Mouse (Mus musculus) fibroblast of lung, adult 2 months (primary cell): Measurements from ENCODE around the gene Ano9.

ENCODE experiments used
- DNase-seq: peaks from one replicate; pipeline ENCODE4 v3.0.0-alpha.2; 2011; ENCODE audit warnings: low read depth

The Ano9 gene

DNA sequence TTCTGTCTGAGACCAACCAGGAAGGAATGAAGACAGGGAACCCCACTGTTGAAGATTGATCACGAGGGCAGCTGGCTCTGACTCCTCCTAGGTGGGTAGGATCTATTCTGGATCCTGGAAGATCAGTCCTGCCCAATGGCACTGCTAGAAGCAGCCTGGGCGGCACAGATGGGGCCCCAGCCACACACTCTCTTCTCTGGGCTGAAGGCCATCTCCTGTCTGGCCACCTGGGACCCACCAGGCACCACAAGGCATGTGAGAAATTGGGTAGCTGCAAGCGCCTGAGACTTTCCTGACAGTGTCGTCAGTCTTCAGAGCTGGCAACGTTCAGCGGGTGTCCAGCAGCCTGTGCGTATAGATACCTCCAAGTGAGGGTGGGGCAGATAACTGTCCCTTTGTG, 55.1 kb downstream of the Ano9 start:
- no peak for DNase-seq

DNA sequence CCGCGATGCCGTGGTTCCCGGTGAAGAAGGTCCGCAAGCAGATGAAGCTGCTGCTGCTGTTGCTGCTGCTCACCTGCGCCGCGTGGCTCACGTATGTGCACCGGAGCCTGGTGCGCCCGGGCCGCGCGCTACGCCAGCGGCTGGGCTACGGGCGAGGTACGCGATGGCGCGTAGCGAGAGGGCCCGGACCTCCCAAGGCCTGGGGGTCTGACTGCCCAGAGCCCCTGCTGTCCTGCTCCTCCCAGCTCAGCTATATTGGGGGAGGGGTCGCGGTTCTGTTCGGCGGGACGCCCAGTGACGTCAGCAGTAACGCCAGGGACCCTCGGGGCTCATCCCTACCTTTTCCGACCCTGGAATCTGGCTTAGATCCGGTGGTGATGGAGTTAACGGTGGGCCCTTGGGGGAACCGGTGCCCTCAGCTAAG, 56.3 kb downstream of the Ano9 start:
- DNase-seq = no peak

DNA sequence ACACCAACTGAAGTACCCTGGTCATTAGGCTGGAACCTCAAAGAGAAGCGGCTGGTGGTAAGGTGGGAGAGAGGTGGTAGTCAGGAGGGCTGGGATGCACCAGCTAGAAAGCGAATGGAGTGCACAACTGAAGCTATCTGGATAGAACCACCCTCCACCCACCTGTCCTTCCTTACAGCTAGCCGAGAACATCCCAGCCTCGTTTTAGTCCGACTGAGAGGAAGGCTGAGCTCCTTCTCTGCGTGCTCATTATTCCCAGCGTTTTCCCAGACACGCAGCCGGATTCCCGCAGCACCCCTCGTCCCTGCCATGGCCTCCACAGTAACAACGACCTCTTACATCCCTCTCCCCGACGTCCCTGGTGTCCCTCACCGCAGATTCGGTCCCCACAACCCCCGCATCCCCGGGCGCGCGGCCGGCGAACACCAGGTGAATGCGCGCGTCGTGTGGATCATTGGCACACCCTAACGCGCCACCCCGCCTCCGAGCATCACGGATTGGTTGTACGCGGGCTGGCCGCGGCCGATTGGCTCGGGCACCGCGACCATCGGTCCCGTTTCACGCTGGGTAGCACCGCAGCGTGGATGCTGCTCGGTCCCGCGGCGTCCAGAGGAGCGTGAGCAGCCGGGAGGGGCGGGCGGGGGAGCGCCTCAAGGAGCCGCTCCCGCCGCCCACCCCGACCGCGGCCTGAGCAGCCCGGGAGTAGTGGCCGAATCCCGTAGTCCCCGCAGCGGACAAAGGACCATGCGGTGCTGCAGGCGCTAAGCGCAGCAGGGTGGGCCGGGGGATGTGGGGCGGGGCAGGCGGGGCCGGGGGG, 57.0 kb downstream of the Ano9 start, which contains the start of gene B4galnt4:
B4galnt4 (plus strand) TSS at position 679 of the 817 bp plus-strand sequence.
- no peak for DNase-seq

DNA sequence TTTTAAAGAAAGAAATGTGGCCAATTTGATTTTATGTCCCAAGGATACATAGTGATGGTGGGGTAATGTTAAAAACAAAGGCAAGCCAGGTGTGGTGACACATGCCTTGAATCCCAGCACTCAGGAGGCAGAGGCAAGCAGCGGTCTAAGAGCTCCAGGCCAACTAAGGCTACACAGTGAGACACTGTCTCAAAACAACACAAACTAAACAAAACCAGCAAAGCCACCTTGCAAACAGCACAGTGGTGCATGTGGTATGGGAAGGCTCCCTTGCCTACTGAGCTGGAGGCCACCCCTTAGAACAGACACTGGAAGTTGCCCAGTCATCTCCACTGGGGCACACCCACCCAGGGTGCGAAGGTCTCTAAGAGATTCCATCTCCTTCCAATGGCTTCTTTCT, 57.7 kb downstream of the Ano9 start:
- DNase-seq = no peak

DNA sequence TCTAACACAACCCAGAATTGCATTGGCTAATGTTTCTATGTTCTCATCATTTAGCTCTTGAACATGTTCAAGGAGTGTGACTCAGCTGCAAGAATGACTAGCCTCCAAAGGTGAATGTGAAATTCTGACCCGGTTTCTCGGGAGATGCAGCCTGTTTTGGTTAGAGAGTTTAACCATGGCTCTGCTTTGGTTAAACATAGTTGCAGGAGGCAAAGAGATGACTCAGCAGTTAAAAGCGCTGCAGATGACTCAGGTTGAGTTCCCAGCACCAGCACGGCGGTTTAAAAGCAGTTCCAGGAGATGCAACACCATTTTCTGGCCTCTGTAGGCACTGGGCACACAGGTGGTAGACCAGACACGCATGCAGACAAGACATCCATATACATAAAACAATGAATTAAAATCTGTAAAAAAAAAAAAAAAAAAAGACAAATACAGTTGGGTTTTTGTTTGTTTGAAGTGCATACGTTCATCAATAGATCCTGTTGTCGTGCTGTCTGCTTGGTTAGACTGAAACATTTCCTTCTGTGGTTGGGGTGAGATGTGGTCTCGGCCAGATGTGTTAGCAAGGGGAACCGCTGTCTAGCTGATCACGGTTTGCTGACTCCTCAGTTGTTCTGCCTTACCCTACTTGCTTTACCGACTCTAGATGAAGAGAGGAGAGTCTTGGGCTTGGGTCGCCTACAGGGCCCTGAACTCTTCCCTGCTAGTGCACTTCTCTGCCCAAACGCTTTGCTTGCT, 58.8 kb downstream of the Ano9 start:
- no peak for DNase-seq

DNA sequence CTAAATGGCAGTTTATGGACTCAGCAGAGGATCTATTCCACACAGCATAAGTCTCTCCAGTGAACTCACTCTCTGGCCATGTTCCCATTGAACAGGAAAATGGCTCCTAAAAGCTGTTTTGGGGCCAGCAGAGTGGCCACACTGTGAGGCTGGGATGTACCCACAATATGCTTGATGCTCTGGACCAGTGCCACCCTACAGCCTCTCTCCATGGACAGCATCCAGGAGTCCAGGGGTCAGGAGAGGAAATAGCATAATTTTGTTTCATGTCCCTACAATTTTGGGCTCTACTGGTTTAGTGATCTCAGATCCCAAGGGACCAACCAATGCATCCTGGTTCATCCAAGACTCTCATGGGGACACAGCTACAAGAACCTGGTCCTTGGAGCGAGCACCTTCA, 60.1 kb downstream of the Ano9 start:
- DNase-seq = no peak

DNA sequence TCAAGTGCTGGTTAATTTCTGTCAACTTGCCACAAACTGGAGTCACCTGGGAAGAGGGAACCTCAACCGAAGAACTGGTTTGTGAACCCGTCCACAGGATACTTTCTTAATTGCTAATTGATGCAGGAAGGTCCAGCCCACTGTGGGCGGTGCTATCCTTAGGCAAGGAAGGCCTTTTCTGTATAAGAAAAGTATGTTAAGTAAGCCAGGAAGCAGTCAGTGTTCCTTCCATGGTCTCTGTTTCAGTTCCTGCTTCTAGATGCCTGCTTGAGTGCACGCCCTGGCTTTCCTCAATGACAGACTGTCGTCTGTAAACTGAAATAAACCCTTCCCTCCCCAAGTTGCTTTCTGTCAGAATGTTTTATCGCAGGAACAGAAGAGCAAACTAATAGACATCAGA, 60.6 kb downstream of the Ano9 start:
- DNase-seq = no peak

DNA sequence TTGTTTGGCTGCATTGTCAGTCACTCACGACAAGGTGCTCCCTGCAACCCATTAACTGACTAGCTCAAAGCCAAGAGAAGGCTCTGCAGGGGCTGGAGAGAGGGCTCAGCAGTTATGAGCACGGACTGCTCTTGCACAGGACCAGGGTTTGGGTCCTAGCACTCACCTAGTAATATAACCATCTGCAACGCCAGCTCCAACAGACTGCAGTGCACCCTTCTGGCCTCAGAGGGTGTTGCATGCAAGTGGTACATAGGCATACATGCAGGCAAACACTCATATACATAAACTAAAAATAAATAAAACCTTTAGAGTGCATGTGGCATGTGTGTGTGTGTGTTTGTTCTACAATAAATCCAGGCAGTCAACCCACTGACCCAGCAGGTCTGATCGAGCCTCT, 61.8 kb downstream of the Ano9 start:
- DNase-seq = no peak

DNA sequence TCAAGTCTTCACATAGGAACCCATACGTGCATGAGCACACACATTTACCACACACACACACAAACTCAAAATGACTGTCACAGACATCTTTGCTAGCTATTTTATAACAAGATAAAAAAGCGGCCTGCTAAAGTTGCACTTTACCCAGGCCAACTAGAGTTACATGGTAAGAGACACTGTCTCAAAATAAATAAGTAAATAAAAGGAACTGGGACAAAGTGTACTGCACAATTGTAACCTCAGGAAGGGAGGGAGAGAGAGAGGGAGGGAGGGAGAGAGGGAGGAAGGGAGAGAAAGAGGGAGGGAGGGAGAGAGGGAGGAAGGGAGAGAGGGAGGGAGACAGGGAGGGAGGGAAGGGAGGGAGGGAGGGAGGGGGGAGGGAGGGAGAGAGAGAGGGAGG, 65.2 kb downstream of the Ano9 start:
- DNase-seq = no peak

DNA sequence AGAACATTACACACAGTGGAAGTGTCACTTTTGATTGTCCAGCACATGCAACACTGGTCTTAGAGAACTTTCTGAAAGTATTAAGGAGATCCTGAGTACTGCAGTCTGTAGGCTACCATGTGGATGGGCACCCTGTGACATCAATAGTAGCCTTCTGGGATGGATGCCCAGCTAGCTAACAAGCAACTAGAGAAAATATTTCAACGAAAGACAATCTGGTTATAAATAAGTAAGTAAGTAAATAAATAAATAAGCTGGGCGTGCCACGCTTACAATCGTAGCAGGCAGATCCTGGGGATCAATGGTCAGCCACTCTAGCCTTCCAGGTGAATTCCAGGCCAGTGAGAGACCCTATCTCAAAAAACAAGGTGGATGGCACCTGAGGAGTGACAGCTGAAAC, 65.6 kb downstream of the Ano9 start:
- DNase-seq = no peak
